Mouse (Mus musculus) midbrain, embryonic 14.5 days (tissue): ENCODE results near the gene Rasgrp2. TPM values are rescaled to one million over a fixed set of nuclear protein-coding genes. Genes with fewer than 3 reads are reported as not detected.

Experiments used
- ATAC-seq: fragments of 200-750 bp; cut with Nextera tagmentation; 2 replicates; pipeline ENCODE4 v1.8.0; 2017; ENCODE audit warnings: moderate number of reproducible peaks, moderate library complexity; ENCODE audit not compliant: low FRiP score, low TSS enrichment
- DNase-seq: peaks from one replicate; pipeline ENCODE4 v3.0.0-alpha.2; 2015
- H3K27ac ChIP-seq: fragments of 300-500 bp; sonication (generic); replicated peaks from 2 replicates; pipeline ENCODE4 v1.5.1; 2014; ENCODE audit warnings: mild to moderate bottlenecking, low read depth, low read length, moderate library complexity
- H3K27me3 ChIP-seq: fragments of 300-500 bp; sonication (generic); 2 replicates; pipeline ENCODE4 v1.6.1; 2014; ENCODE audit warnings: low read length, control low read depth, mixed read lengths; ENCODE audit not compliant: control insufficient read depth, insufficient read depth
- H3K36me3 ChIP-seq: fragments of 300-500 bp; sonication (generic); 2 replicates; pipeline ENCODE4 v1.6.1; 2014; ENCODE audit warnings: low read length, control low read depth; ENCODE audit not compliant: control insufficient read depth, insufficient read depth
- H3K4me1 ChIP-seq: fragments of 300-500 bp; sonication (generic); 2 replicates; pipeline ENCODE4 v1.6.1; 2014; ENCODE audit warnings: mild to moderate bottlenecking, antibody characterized with exemption, low read length, control low read depth; ENCODE audit not compliant: control insufficient read depth, insufficient read depth
- H3K4me2 ChIP-seq: fragments of 300-500 bp; sonication (generic); 2 replicates; pipeline ENCODE4 v1.6.1; 2014; ENCODE audit warnings: mild to moderate bottlenecking, low read length, moderate library complexity
- H3K4me3 ChIP-seq: fragments of 300-500 bp; sonication (generic); replicated peaks from 2 replicates; pipeline ENCODE4 v1.5.1; 2014; ENCODE audit warnings: low read depth, low read length
- H3K9ac ChIP-seq: fragments of 300-500 bp; sonication (generic); replicated peaks from 2 replicates; pipeline ENCODE4 v1.6.1; 2014; ENCODE audit warnings: mild to moderate bottlenecking, low read length, moderate library complexity
- H3K9me3 ChIP-seq: fragments of 300-500 bp; sonication (generic); 2 replicates; pipeline ENCODE4 v1.6.1; 2016; ENCODE audit warnings: low read length, control low read depth, mixed read lengths; ENCODE audit not compliant: control insufficient read depth
- WGBS: fragments of 180-500 bp; shearing (Covaris S2); extraction: QIAGEN DNeasy Blood & Tissue Kit; methylation state at CpG from one replicate; pipeline ENCODE4 v1.1.7; 2014; 5-methylcytosine and 5-hydroxymethylcytosine counted together
- polyA plus RNA-seq: library from polyadenylated mRNA; unstranded; fragments of >200 nt; fragmentation: Nextera tagmentation; extraction: Ambion mirVana; gene quantifications from 2 replicates; pipeline ENCODE4 v1.2.1, GENCODE M21; 2014

The Rasgrp2 gene
- polyA plus RNA-seq, 1 experiment from 2014 or later, result 32.9 TPM

GRCm38 (mm10) chr19:6425595-6425994 lies 26.5 kb downstream of the Rasgrp2 start:
- Histone ChIP-seq H3K27ac (peak overlapping the region; percentile 57), H3K4me3 (no peak overlapping the region), H3K4me1 (peaks cover 96% of the 10 kb centered on the region), H3K9ac (no peak overlapping the region), H3K4me2 (0 out of 2 replicates have a peak overlapping the region, but pooled peaks have one; percentile 0), H3K36me3 (peaks cover 17% of the 10 kb centered on the region), H3K27me3 (peaks cover 28% of the 10 kb centered on the region; the same call in 1 of the 2 replicates), H3K9me3 (no peaks in the 10 kb centered on the region)
- WGBS, result 39% methylated on average over 5 of the region's 5 CpGs
- DNase-seq (peak; percentile 57), ATAC-seq (no peak)

- peak overlapping the region; percentile 41; the same call in 1 of the 2 replicates for H3K27ac ChIP-seq
- H3K4me1 ChIP-seq, result peaks cover 92% of the 10 kb centered on the region
- no peak; the same call in 1 of the 2 replicates for ATAC-seq
- WGBS, result 14% methylated on average over 13 of the region's 13 CpGs
- no peaks in the 10 kb centered on the region for H3K9me3 ChIP-seq
- H3K36me3 ChIP-seq, result peaks cover 17% of the 10 kb centered on the region
- no peak overlapping the region for H3K4me3 ChIP-seq
- peak; percentile 55 for DNase-seq
- no peak overlapping the region for H3K9ac ChIP-seq
- H3K4me2 ChIP-seq, result peak overlapping the region; percentile 53
- H3K27me3 ChIP-seq, result peaks cover 28% of the 10 kb centered on the region; the same call in 1 of the 2 replicates
Measured at GRCm38 (mm10) chr19:6426703-6427500, 27.8 kb downstream of the Rasgrp2 start.

GRCm38 (mm10) chr19:6427653-6428434 lies 28.7 kb downstream of the Rasgrp2 start:
- Histone ChIP-seq H3K4me3 (peak overlapping the region; percentile 28), H3K4me2 (peak overlapping the region; percentile 53), H3K9me3 (no peaks in the 10 kb centered on the region), H3K27ac (no peak overlapping the region), H3K4me1 (peaks cover 82% of the 10 kb centered on the region), H3K36me3 (peaks cover 17% of the 10 kb centered on the region), H3K27me3 (peaks cover 28% of the 10 kb centered on the region; the same call in 1 of the 2 replicates), H3K9ac (peak overlapping the region; percentile 43)
- DNase-seq (peak; percentile 75), ATAC-seq (no peak)
- under 1% methylated on average over 93 of the region's 94 CpGs for WGBS

- H3K9ac ChIP-seq, result peak overlapping the region; percentile 43
- 1% methylated on average over 60 of the region's 60 CpGs for WGBS
- peaks cover 28% of the 10 kb centered on the region; the same call in 1 of the 2 replicates for H3K27me3 ChIP-seq
- no peaks in the 10 kb centered on the region for H3K9me3 ChIP-seq
- ATAC-seq, result 0 out of 2 replicates have a peak, but pooled peaks have one; percentile 35
- no peak overlapping the region for H3K27ac ChIP-seq
- peak; percentile 61 for DNase-seq
- H3K36me3 ChIP-seq, result peaks cover 17% of the 10 kb centered on the region
- peaks cover 76% of the 10 kb centered on the region for H3K4me1 ChIP-seq
- peak overlapping the region; percentile 28 for H3K4me3 ChIP-seq
- H3K4me2 ChIP-seq, result peak overlapping the region; percentile 53
Measured at GRCm38 (mm10) chr19:6428501-6429200, 29.5 kb downstream of the Rasgrp2 start.

GRCm38 (mm10) chr19:6443016-6443415 lies 43.9 kb downstream of the Rasgrp2 start:
- ATAC-seq (no peak), DNase-seq (no peak)
- peak overlapping the region; percentile 37; the same call in 1 of the 2 replicates for H3K27ac ChIP-seq
- peaks cover 54% of the 10 kb centered on the region for H3K4me1 ChIP-seq
- no peak overlapping the region for H3K9ac ChIP-seq
- no peak overlapping the region for H3K4me3 ChIP-seq
- WGBS, result 65% methylated on average over 10 of the region's 10 CpGs
- H3K27me3 ChIP-seq, result no peaks in the 10 kb centered on the region
- no peak overlapping the region for H3K4me2 ChIP-seq
- H3K9me3 ChIP-seq, result no peaks in the 10 kb centered on the region
- H3K36me3 ChIP-seq, result no peaks in the 10 kb centered on the region

GRCm38 (mm10) chr19:6445761-6446423 lies 46.8 kb downstream of the Rasgrp2 start:
- Histone ChIP-seq H3K9ac (peak overlapping the region; percentile 36), H3K27ac (peak overlapping the region; percentile 88), H3K9me3 (no peaks in the 10 kb centered on the region), H3K36me3 (no peaks in the 10 kb centered on the region; the same call in 1 of the 2 replicates), H3K4me2 (peak overlapping the region; percentile 38), H3K4me1 (peaks cover 77% of the 10 kb centered on the region), H3K4me3 (peak overlapping the region; percentile 7; the same call in 1 of the 2 replicates), H3K27me3 (no peaks in the 10 kb centered on the region)
- 2% methylated on average over 10 of the region's 10 CpGs for WGBS
- DNase-seq, result peak; percentile 92
- peak; percentile 90 for ATAC-seq

- Histone ChIP-seq H3K4me2 (peak overlapping the region; percentile 38), H3K4me1 (peaks cover 81% of the 10 kb centered on the region), H3K9me3 (no peaks in the 10 kb centered on the region), H3K27ac (peak overlapping the region; percentile 88), H3K9ac (peak overlapping the region; percentile 36), H3K4me3 (no peak overlapping the region), H3K36me3 (no peaks in the 10 kb centered on the region; the same call in 1 of the 2 replicates), H3K27me3 (no peaks in the 10 kb centered on the region)
- no peak for ATAC-seq
- 39% methylated on average over 7 of the region's 7 CpGs for WGBS
- peak; percentile 19 for DNase-seq
Measured at GRCm38 (mm10) chr19:6446736-6447437, 47.7 kb downstream of the Rasgrp2 start.
